Comparison of ENCODE assay signal across 23 mouse cellular contexts in genomic region chr11:84440402-84440801, GRCm38 (mm10).
DNase-seq lines count a peak whose midpoint lies in the region; ATAC-seq lines count a peak whose summit lies in the region.
"Had no signal": no experiment of that assay in that cellular context is flagged by ENCODE, and none has a peak within 500 bp of the region (broad histone marks: within the 10 kb centered on the region; RNA-seq: fewer than 3 reads in every experiment).

No protein-coding gene starts in this region.

- peak; percentile 19 for DNase-seq in kidney, adult 9 months
- no peak for DNase-seq in kidney, postnatal 10 days
- DNase-seq in adipocyte (ENCODE audit: low spot score) = peak; percentile 22
- DNase-seq in cerebellum, adult 8-10 months = peak; percentile 19
- DNase-seq in embryo, embryonic 10 days (ENCODE audit: low spot score) = no peak
- no peak for DNase-seq in kidney, postnatal 36 days
- DNase-seq: adrenal gland, adult 8-10 months; B cell, adult 2 months; embryo, embryonic 11 days; gastrocnemius, adult 2 months; heart, postnatal 10 days; kidney, adult 18-20 months; liver, embryonic 13.5 days; lung, postnatal 14 days; retina, postnatal 1 day; right cerebral cortex, postnatal 25 days; spleen, adult 18-20 months; thymus, postnatal 14 days had no signal

- ATAC-seq in megakaryocyte-erythroid progenitor cell, adult 5-6 weeks (replicated peaks; ENCODE audit: low FRiP score, low TSS enrichment, poor library complexity, severe bottlenecking) = peak; percentile 47; the same call in 1 of the 2 replicates
- ATAC-seq: activated CD4-positive, CD25-positive, alpha-beta regulatory T cell, adult 4 months; forebrain, embryonic 15.5 days; hindbrain, embryonic 16.5 days; midbrain, embryonic 15.5 days had no signal

Comparison
In these comparisons a context has a peak if more than half of its experiments do, and no peak if none do; other contexts are left out.
1. DNase-seq: peak in kidney, adult 9 months (single experiment), adipocyte (single experiment) and cerebellum, adult 8-10 months (single experiment); none in kidney, postnatal 10 days (single experiment), embryo, embryonic 10 days (single experiment) and kidney, postnatal 36 days (0 of 2).